Mouse (Mus musculus) small intestine, adult 2 months (tissue): Measurements from ENCODE around the gene Dnmt3a.

ENCODE experiments used
- CTCF ChIP-seq: fragments of 200-500 bp; IDR thresholded peaks from 2 replicates; pipeline ENCODE4 v1.5.1; 2012; ENCODE audit warnings: low read depth, mild to moderate bottlenecking, control low read depth, inconsistent platforms, low read length, moderate library complexity, mixed read lengths; ENCODE audit not compliant: insufficient replicate concordance, insufficient read length; ENCODE audit errors: extremely low read depth
- POLR2A ChIP-seq: fragments of 200-500 bp; IDR thresholded peaks from 2 replicates; pipeline ENCODE4 v1.6.1; 2012; ENCODE audit warnings: low read depth, mild to moderate bottlenecking, control low read depth, inconsistent platforms, low read length, moderate library complexity

DNA sequence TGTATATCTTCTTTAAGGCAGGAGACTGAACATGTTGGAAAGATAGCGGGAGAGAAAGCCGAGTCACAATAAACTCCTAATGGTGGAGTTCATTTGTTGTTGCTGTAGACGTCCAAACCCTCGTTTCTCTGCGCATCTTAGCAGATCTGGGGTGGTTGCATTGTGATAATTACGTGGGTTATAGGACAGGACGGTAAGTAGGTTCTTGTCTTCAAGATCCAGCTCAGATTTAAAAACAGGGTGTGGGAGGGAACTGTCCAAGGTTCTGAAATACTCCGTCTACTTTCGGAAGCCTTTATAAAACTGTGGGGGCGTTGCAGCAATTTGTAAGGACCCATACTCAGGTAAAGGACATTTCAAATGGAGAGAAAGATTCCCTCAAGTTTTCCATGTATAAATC, 149.6 kb downstream of the Dnmt3a start:
- no peak for TF ChIP-seq POLR2A
- TF ChIP-seq CTCF: no peak
